Mouse (Mus musculus): Measurements from ENCODE around the gene Car9. TPM values are rescaled to one million over a fixed set of nuclear protein-coding genes. Genes with fewer than 3 reads are reported as not detected.
A peak's percentile ranks its signal among the peaks of the same experiment; 100 is the strongest.

Gene Car9
- total RNA-seq, 2 experiments from 2014 or later: 0.22 TPM; not detected in 1

- intact Hi-C loops (cut with DNase I): loop anchor here (2.0 to 5.0 kb wide), 4 partner anchors 30 to 514 kb away; partner anchors contain the start of genes Ccdc107, Fam214b and Tesk1
- DNase-seq: no peak
Observed at GRCm38 (mm10) chr4:43560976-43561375, 54.2 kb downstream of the Car9 start.

- DNase-seq: no peak
- intact Hi-C loops (cut with DNase I): loop anchor here (2.0 to 5.0 kb wide), 4 partner anchors 31 to 515 kb away; partner anchors contain the start of genes Ccdc107, Fam214b and Tesk1
Observed at GRCm38 (mm10) chr4:43561436-43561996, 54.8 kb downstream of the Car9 start.

GRCm38 (mm10) chr4:43561997-43562768, 55.4 kb downstream of the Car9 start, which contains the start of the genes Creb3 and Tln1:
TSS of gene Creb3 (plus strand) at chr4:43562332.
TSS of gene Tln1 (minus strand) at chr4:43562691.
- peak; percentile 91 to 95 for DNase-seq
- intact Hi-C loops (cut with DNase I): loop anchor here (1.0 to 5.0 kb wide), 5 partner anchors 16 to 515 kb away; partner anchors contain the start of genes Ccdc107, Fam214b, Gba2 and Rgp1

GRCm38 (mm10) chr4:43562769-43563600, 56.2 kb downstream of the Car9 start:
- DNase-seq: no peak
- intact Hi-C loops (cut with DNase I): loop anchor here (1.0 to 5.0 kb wide), 2 partner anchors 15 to 121 kb away; partner anchors contain the start of genes Gba2, Rgp1 and Tesk1

Other genes with a start within 250 kb of the Car9 start
- gene Atp8b5, start 239.8 kb upstream of the Car9 start, total RNA-seq (2021): under 1 TPM in 1 of 2 experiments, not detected in 1; 0.05 TPM
- 10 to 100 TPM; 45.5 to 46.0 TPM for gene Rusc2, start 125.0 kb upstream of the Car9 start, total RNA-seq (2021)
- gene Fam166b, start 77.8 kb upstream of the Car9 start, total RNA-seq (2021): not detected
- gene Tesk1, start 65.0 kb upstream of the Car9 start, total RNA-seq (2021): 10 to 100 TPM; 32.8 to 33.4 TPM
- 1 to 10 TPM in 1 of 2 experiments, under 1 TPM in 1; 0.89 to 1.6 TPM for gene Cd72, start 52.3 kb upstream of the Car9 start, total RNA-seq (2021)
- not detected for gene Sit1, start 23.2 kb upstream of the Car9 start, total RNA-seq (2021)
- 10 to 100 TPM; 25.3 to 29.8 TPM for gene Ccdc107, start 14.1 kb upstream of the Car9 start, total RNA-seq (2021)
- gene Arhgef39, start 7.3 kb upstream of the Car9 start, total RNA-seq (2021): under 1 TPM; 0.39 to 0.62 TPM
- gene Tpm2, start 16.8 kb downstream of the Car9 start, total RNA-seq (2021): 10 to 100 TPM; 29.1 to 29.2 TPM
- gene Creb3, start 55.4 kb downstream of the Car9 start, total RNA-seq (2021): 10 to 100 TPM; 40.4 to 47.6 TPM
- gene Tln1, start 55.7 kb downstream of the Car9 start, total RNA-seq (2021): 100 to 1,000 TPM; 106 to 118 TPM
- gene Rgp1, start 71.7 kb downstream of the Car9 start, total RNA-seq (2021): 10 to 100 TPM; 30.7 to 36.1 TPM
- gene Gba2, start 71.9 kb downstream of the Car9 start, total RNA-seq (2021): 10 to 100 TPM; 14.7 to 15.8 TPM
- gene Msmp, start 77.5 kb downstream of the Car9 start, total RNA-seq (2021): under 1 TPM; 0.42 to 0.87 TPM
- gene Npr2, start 125.0 kb downstream of the Car9 start, total RNA-seq (2021): 10 to 100 TPM; 44.2 to 46.5 TPM
- gene Spag8, start 146.6 kb downstream of the Car9 start, total RNA-seq (2021): not detected
- 100 to 1,000 TPM; 131 to 152 TPM for gene Hint2, start 149.5 kb downstream of the Car9 start, total RNA-seq (2021)
- gene Tmem8b, start 162.0 kb downstream of the Car9 start, total RNA-seq (2021): 10 to 100 TPM; 17.8 to 20.3 TPM
- gene Fam221b, start 162.2 kb downstream of the Car9 start, total RNA-seq (2021): under 1 TPM; 0.24 to 0.31 TPM
- not detected for gene Olfr70, start 193.8 kb downstream of the Car9 start, total RNA-seq (2021)
- not detected for gene Olfr71, start 203.3 kb downstream of the Car9 start, total RNA-seq (2021)
- gene Hrct1, start 220.2 kb downstream of the Car9 start, total RNA-seq (2021): 1 to 10 TPM; 4.2 to 4.7 TPM
- gene Spaar, start 223.1 kb downstream of the Car9 start, total RNA-seq (2021): 1 to 10 TPM; 4.3 to 6.4 TPM